Mouse (Mus musculus) ES-E14 (cell line): ENCODE measurements at regions not wholly inside any gene's neighbourhood (a gene's known extent, or its start where the extent isn't known, plus 50 kb on each side); places are given as distances from the start of the nearest gene placed in this dataset.

Experiments
- CHD2 ChIP-seq: IDR thresholded peaks from 2 replicates; pipeline ENCODE4 v1.6.1; 2014; ENCODE audit warnings: mild to moderate bottlenecking, low read depth, low read length, inconsistent platforms
- HCFC1 ChIP-seq: IDR thresholded peaks from 2 replicates; pipeline ENCODE4 v1.6.1; 2012; ENCODE audit warnings: low read length, inconsistent platforms, borderline replicate concordance; ENCODE audit not compliant: insufficient read depth
- MAFK ChIP-seq: IDR thresholded peaks from 2 replicates; pipeline ENCODE4 v1.6.1; 2014; ENCODE audit warnings: mild to moderate bottlenecking, low read depth, low read length, inconsistent platforms; ENCODE audit not compliant: insufficient read depth

DNA sequence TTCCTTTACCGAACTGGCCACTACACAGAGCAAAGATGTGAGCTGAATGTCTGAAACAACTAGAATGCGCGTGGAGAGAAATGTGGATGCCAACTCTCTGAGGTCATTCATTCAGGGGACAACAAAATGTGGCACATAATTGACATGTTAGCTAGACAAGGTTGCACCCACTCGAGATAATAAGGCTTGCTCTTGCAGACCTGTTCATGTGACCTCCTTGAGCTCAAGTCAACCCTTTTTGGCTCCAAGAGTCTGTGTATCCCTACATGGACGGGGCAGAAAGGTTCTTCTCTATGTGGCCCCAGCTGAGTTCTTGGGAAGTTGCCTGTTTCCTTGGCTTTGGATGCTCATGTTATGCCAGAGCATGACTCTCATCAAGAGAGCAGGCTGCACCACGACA lies 383.0 kb upstream of the Mgmt start:
- TF ChIP-seq HCFC1 (no peak), CHD2 (no peak), MAFK (no peak)
